8 mouse cellular contexts compared by ENCODE assay signal in genomic region chr8:111145460-111146012, GRCm38 (mm10). TPM values are rescaled to one million over a fixed set of nuclear protein-coding genes. Genes with fewer than 3 reads are reported as not detected.
A peak's percentile ranks its signal among the peaks of the same experiment; 100 is the strongest.
DNase-seq lines count a peak whose midpoint lies in the region; ATAC-seq lines count a peak whose summit lies in the region.
"Not testable (repeated sequence)": the region's sequence is repeated elsewhere in the genome, so short reads cannot be mapped to it uniquely, and the experiment has no call there.

No protein-coding gene starts in this region.

- H3K36me3 ChIP-seq in forebrain, embryonic 10.5 days (replicated peaks); heart, embryonic 16.5 days (ENCODE audit: control insufficient read depth, insufficient read depth); liver, embryonic 15.5 days (replicated peaks); neural tube, embryonic 12.5 days: not testable (repeated sequence)

- peak overlapping the region; percentile 86 for H3K9ac ChIP-seq in heart, embryonic 16.5 days (ENCODE audit: low read length)
- peak overlapping the region; percentile 67 for H3K9ac ChIP-seq in liver, embryonic 15.5 days
- peak overlapping the region; percentile 65 for H3K9ac ChIP-seq in neural tube, embryonic 12.5 days

- DNase-seq in c-Kit-negative CD71-positive TER-119-positive erythroid progenitor cells, embryonic 14.5 days (ENCODE audit: low read depth, low spot score), result peak; percentile 82
- peak; percentile 88 for DNase-seq in forebrain, embryonic 10.5 days (ENCODE audit: extremely low spot score, low spot score)
- DNase-seq in kidney, postnatal 36 days, result peak; percentile 96 to 99
- DNase-seq in telencephalon, adult 2 months (ENCODE audit: low read depth, low spot score), result peak; percentile 62

- peak overlapping the region; percentile 89 for H3K4me2 ChIP-seq in heart, embryonic 16.5 days (ENCODE audit: low read depth, low read length)
- H3K4me2 ChIP-seq in liver, embryonic 15.5 days, result peak overlapping the region; percentile 98
- H3K4me2 ChIP-seq in neural tube, embryonic 12.5 days (replicated peaks), result peak overlapping the region; percentile 85

- peak overlapping the region; percentile 63 for H3K4me3 ChIP-seq in forebrain, embryonic 10.5 days
- H3K4me3 ChIP-seq in heart, embryonic 16.5 days (ENCODE audit: low read length), result peak overlapping the region; percentile 83
- peak overlapping the region; percentile 68 for H3K4me3 ChIP-seq in liver, embryonic 15.5 days (replicated peaks)
- peak overlapping the region; percentile 65 for H3K4me3 ChIP-seq in neural tube, embryonic 12.5 days

- peak; percentile 87 for ATAC-seq in CD4-positive, CD25-positive, alpha-beta regulatory T cell, adult 4 months
- peak; percentile 97 for ATAC-seq in heart, embryonic 16.5 days (replicated peaks; ENCODE audit: extremely low read depth, insufficient read depth, low FRiP score)
- ATAC-seq in liver, embryonic 15.5 days (ENCODE audit: insufficient read depth), result peak; percentile 90
- ATAC-seq in neural tube, embryonic 12.5 days (ENCODE audit: low FRiP score, low read depth), result peak; percentile 93

- H3K27me3 ChIP-seq in forebrain, embryonic 10.5 days (ENCODE audit: poor library complexity, severe bottlenecking); heart, embryonic 16.5 days (ENCODE audit: control insufficient read depth, insufficient read depth, low read length); neural tube, embryonic 12.5 days (replicated peaks): not testable (repeated sequence)
- peaks cover 10% of the 10 kb centered on the region; the same call in 1 of the 2 replicates for H3K27me3 ChIP-seq in liver, embryonic 15.5 days

- WGBS in forebrain, embryonic 10.5 days, result under 1% methylated on average over 73 of the region's 74 CpGs
- 0% methylated on average over 43 of the region's 74 CpGs for WGBS in heart, embryonic 16.5 days
- under 1% methylated on average over 53 of the region's 74 CpGs for WGBS in liver, embryonic 15.5 days (ENCODE audit: insufficient replicate concordance)
- under 1% methylated on average over 72 of the region's 74 CpGs for WGBS in neural tube, embryonic 12.5 days

- not testable (repeated sequence) for H3K9me3 ChIP-seq in forebrain, embryonic 10.5 days; heart, embryonic 16.5 days (replicated peaks; ENCODE audit: control insufficient read depth, low read length); liver, embryonic 15.5 days (replicated peaks); neural tube, embryonic 12.5 days

- H3K27ac ChIP-seq in forebrain, embryonic 10.5 days, result peak overlapping the region; percentile 76
- peak overlapping the region; percentile 62 for H3K27ac ChIP-seq in heart, embryonic 16.5 days (ENCODE audit: low read length)
- not testable (repeated sequence) for H3K27ac ChIP-seq in liver, embryonic 15.5 days (replicated peaks); neural tube, embryonic 12.5 days

- peaks cover 19% of the 10 kb centered on the region for H3K4me1 ChIP-seq in forebrain, embryonic 10.5 days
- not testable (repeated sequence) for H3K4me1 ChIP-seq in heart, embryonic 16.5 days (ENCODE audit: control insufficient read depth, insufficient read depth, low read length)
- peaks cover 27% of the 10 kb centered on the region for H3K4me1 ChIP-seq in liver, embryonic 15.5 days (replicated peaks)
- peaks cover 10% of the 10 kb centered on the region; the same call in 1 of the 2 replicates for H3K4me1 ChIP-seq in neural tube, embryonic 12.5 days

RNA-seq across cellular contexts. Expression of gene Pdpr, which starts 51.1 kb away (rescaled TPM):
- polyA plus RNA-seq in CD4-positive, CD25-positive, alpha-beta regulatory T cell, adult 4 months (2017; shearing (Covaris generic)), result 10 to 100 TPM in 1 of 2 experiments, 1 to 10 TPM in 1; 7.2 to 11.4 TPM
- polyA plus RNA-seq in forebrain, embryonic 10.5 days (2016; fragmentation: Nextera tagmentation; extraction: Ambion mirVana), result 11.9 and 12.3 TPM in 2 replicates
- 10.3 and 13.6 TPM in 2 replicates for polyA plus RNA-seq in heart, embryonic 16.5 days (2015; fragmentation: Nextera tagmentation; extraction: Ambion mirVana)
- 2.4 and 2.6 TPM in 2 replicates for polyA plus RNA-seq in liver, embryonic 15.5 days (2015; fragmentation: Nextera tagmentation; extraction: Ambion mirVana)
- 11.9 and 12.6 TPM in 2 replicates for polyA plus RNA-seq in neural tube, embryonic 12.5 days (2016; fragmentation: Nextera tagmentation; extraction: Ambion mirVana)

RNA-seq across cellular contexts. Expression of gene Clec18a, which starts 53.3 kb away (rescaled TPM):
- not detected for polyA plus RNA-seq in CD4-positive, CD25-positive, alpha-beta regulatory T cell, adult 4 months (2017; shearing (Covaris generic))
- polyA plus RNA-seq in forebrain, embryonic 10.5 days (2016; fragmentation: Nextera tagmentation; extraction: Ambion mirVana), result 1.6 and 2.9 TPM in 2 replicates
- 0.11 TPM in 1 of 2 replicates, not detected in the other for polyA plus RNA-seq in heart, embryonic 16.5 days (2015; fragmentation: Nextera tagmentation; extraction: Ambion mirVana)
- not detected in 2 replicates for polyA plus RNA-seq in liver, embryonic 15.5 days (2015; fragmentation: Nextera tagmentation; extraction: Ambion mirVana)
- polyA plus RNA-seq in neural tube, embryonic 12.5 days (2016; fragmentation: Nextera tagmentation; extraction: Ambion mirVana), result 1.2 and 2.2 TPM in 2 replicates
